Mouse (Mus musculus): ENCODE measurements around the gene Cx3cr1.

GRCm38 (mm10) chr9:120056201-120056600 is 13.5 kb downstream of the Cx3cr1 start:
- TF ChIP-seq POLR2A (IDR thresholded peaks at IDR 0.05; ENCODE audit: insufficient read depth, low read depth, low read length) (no peak), EP300 (IDR thresholded peaks at IDR 0.05; ENCODE audit: insufficient read depth, low read depth, low read length) (no peak), CTCF (IDR thresholded peaks at IDR 0.05) (no peak)
